Mouse (Mus musculus): ENCODE data around the gene Trpm3.

Trpm3 gene

DNA sequence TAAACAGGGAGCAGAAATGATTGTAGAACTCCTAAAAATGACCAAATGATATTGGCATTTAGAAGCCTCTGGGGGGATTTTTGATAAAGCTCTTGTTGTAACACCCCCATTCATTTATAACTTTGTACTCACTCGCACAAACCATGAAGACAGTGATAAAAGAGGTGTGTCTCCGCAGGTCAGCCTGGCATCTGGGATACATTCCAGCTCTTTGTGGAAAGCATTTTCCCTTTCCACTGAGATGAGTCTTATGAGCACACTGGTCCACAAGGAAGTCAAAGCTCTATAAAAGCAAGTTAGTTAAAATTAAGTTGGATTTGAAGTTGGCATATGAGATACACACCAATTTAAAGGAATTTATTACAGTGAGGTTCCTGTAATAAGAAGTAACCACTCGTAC, 600.4 kb downstream of the Trpm3 start:
- no peak for DNase-seq (ENCODE audit: low spot score in 2 of 2)

DNA sequence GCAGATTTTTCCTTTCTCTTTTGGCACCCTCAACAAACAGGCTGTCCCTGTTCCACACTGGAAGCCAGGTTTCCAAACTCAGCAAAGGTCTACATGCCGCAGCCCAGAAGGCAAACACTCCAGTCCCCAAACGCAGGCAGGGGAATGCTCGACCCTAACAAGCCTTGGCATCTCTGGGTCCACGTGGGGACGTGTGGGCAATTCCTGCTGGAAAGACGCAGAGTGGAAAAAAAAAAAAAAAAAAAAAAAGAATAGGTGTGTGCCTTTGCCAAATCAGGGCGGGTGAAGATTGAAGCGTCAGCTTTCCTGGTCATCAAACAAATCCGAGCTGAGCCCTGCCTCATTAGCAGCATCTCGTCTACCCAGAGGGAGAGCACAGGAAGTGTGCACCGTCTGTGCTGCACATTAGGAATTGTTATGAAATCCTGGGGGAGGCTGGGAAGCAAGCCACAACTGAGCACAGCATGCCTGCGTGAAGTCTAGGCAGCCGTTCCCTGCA, 614.5 kb downstream of the Trpm3 start:
- no peak for DNase-seq (ENCODE audit: low spot score in 2 of 2)

DNA sequence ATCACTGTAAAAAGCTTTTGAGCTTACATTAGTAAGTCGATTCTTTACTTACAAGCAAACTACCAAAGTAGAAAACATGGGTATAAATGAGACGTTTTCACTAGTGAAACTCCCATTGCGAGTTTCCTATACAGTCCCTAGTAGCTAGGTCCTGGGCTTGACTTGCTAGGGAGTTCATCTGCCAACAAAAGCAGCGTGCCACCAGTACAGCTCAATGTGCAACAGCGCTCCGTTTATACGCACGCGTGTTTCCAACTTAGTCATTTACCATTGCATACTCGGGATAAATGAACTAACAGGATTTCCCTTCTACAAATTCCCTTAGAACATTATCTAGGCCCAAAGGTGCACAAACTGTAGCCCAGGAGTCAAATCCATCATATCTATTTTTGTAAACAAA, 615.2 kb downstream of the Trpm3 start:
- no peak for DNase-seq (ENCODE audit: low spot score in 2 of 2)

DNA sequence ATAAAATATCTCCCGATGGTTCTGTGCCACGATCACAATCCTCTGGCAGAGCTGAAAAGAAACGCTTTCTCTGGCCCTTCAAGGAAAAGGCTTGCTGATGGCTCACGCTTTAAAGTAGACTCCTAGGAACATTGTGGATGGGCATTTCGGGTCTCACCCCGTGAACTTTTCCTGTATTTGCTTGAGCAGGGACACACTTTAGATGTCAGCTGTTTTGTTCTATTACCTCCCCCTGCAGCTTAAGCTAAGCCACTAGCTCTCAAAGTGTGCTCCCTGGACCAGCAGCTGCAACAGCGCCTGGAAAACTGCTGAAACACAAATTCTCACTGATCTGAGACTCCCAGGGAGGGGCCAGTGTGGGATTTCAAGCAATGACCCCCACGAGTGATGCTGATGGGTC, 615.7 kb downstream of the Trpm3 start:
- no peak for DNase-seq (ENCODE audit: low spot score in 2 of 2)

DNA sequence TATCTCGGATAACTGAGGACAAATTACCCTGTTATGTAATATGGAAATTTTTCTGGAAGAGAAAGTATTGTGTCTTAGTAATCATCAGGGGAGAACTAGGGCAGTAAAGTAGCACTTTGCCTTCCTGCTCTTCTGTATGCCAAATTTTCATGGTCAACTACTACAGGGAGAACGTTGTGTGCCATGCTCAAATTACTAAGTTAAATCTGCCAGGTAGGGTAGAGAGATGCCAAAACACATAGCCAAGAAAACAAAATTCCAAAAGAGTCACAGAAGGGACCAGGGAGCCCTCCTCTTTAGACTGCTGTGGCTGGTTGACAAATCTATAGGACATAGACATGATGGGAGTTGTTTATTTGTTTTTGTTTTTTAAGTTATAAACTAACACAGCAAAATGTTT, 619.6 kb downstream of the Trpm3 start:
- DNase-seq (ENCODE audit: low spot score in 2 of 2), result no peak

DNA sequence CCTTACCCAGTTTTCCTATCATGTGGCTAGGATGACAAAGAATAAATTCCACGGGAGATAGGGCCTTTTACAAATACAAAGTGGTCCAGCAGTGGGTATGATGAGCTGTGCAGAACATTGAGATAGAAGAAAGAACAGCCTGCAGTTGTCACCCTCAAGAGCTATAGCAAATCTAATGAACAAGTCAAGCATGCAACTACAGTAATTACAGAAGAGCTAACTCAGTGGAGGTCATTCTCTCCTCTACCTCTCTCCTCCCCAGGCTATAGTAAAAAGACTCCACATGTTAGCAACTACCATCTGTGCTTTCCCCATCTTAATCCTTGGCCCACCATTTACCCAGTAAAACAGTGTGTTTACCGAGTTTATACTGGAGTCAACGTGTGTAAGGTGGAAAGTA, 629.4 kb downstream of the Trpm3 start:
- DNase-seq (ENCODE audit: low spot score in 2 of 2), result no peak

DNA sequence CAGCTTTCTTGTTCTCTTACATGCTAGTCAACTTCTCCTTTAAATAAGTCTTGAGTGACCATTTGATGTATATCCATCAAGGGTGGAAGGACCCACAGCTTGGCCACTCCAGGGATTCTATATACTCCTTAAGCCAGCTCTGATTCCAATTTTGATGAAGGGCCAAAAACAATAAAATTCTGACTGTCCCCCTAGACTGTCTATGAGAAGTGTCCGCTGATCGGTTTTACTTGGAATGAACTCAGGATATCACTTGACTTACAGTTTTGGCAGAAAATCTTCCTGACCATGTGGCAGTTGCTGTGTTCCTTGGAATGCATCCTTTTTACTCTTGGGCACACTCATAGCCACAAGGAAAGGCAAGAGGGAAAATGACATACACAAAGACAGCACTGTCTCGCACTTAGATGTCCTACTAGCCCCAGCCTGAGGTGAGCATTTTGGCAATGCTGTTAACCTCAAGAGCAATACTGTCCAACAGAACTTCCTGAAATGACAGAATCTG, 636.4 kb downstream of the Trpm3 start:
- no peak for DNase-seq (ENCODE audit: low spot score in 2 of 2)

DNA sequence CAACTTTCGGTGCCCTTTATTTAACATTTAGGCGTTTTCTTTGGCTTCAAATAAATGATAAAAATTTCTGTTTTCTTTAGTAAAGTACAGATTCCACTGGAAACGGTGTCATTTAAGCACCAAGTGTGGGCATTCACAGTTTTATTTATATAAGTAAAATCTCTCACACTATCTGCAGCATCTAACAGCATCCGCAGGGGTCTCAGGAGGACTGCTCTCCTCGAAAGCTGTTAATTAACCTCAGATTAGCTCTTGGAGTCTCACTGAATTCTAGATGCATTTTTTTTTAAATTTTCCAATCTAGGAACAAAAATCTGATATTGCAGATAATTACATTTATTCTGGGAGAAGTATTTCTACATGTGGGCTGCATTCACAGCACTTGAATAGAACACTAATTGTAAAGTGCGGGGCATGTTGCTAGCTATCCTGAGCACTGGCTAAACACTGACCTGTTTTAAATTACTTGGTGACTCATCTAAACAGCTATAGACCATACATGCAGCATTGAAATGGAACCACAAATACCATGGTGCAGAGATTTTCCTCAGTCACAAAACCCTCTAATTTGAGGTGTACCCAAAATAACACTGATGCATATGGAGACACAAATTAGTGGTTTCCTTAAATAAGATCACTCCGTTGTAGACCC, 641.5 kb downstream of the Trpm3 start:
- no peak for DNase-seq (ENCODE audit: low spot score in 2 of 2)

DNA sequence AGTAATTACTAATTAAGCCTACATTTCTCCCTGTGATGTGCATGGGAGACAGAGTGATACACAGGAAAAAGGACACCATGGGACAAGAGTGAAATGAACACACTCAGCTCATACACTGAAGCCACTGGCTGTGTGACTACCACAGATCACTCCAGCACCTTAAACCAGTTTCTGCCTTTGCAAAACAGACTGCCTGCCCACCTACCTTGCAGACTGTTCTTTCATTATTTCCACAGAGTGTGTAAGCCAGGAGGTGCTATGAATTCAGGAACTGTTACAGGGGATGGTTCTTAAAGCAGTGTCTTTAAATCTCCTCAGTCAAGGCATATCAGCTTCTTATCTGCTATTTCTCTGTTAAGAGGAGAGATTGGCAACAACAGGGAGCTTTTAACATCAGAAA, 642.7 kb downstream of the Trpm3 start:
- no peak for DNase-seq (ENCODE audit: low spot score in 2 of 2)

DNA sequence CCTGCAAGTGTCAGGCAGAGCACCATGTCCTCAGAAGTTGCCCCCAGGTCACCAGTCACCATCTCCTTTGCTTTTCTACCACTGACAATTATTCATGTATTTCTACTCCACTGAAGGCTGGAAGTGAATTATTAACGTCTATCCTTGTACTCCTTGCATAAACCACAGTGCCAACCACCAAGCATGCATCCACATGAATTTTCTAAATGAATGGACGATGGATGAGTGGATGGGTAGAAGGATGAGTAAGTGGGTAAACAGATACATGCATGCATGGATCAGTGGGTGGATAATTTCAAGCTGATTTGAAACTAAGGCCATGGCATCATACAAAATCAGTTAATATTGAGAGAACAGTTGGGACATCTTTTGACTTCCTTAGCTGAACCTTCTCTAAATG, 644.9 kb downstream of the Trpm3 start:
- no peak for DNase-seq (ENCODE audit: low spot score in 2 of 2)

DNA sequence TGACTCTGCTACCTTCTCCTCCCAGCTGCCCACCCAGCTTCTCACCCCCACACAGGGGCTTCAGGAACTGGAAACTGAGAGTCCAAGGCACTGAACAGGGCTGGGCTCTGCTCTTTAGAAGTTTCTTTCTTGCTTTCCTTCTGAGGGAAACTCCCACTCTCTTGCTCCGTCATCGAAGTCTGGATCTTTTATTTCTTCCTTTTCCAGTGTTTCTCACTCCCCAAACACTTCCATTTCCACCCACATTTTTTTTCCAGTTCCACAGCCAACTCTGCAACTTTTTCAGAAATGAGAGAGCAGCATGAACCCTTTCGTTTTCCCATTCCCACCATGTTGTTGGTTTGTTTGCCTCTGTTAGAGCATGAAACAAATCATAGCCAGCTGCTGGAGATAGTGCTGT, 650.9 kb downstream of the Trpm3 start:
- no peak for DNase-seq (ENCODE audit: low spot score in 2 of 2)

DNA sequence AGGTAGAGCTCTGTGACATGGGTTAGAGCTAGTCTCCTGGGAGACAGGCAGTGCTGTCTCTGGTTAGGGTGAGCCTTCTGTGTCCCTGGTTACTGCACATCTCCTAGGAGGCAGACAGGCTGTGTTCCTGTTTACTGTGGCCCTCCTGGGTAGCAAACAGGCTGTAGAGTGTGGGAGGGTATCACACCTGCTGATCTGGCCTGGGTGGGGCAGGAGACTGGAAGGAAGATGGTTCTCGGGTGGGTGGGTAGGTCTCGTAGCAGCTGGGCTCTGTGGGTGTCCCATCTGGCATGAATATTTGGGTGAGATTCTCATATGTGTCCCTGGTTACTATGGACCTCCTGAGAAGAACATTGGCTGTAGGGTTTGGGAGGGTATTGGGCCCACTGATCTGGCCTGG, 658.1 kb downstream of the Trpm3 start:
- DNase-seq (ENCODE audit: low spot score in 2 of 2), result no peak

DNA sequence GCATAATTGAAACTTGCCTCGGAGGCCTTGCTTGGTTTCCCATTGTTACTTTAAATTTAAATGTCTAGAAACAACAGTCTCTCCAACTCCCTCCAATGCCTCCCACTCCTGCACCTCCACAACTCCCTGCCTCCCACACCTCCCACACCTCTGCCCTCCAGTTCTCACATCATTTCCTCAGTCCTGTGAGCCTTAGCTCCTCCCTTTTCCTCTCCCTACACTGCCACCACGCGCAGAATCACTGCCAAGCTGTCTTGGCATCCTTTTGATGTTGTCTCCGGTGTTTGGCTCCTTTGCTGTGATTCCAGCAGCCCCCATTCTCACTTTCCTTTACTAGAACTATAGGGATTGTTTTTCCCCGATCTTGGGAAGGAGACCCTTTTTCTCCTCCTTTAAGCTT, 661.6 kb downstream of the Trpm3 start:
- no peak for DNase-seq (ENCODE audit: low spot score in 2 of 2)

DNA sequence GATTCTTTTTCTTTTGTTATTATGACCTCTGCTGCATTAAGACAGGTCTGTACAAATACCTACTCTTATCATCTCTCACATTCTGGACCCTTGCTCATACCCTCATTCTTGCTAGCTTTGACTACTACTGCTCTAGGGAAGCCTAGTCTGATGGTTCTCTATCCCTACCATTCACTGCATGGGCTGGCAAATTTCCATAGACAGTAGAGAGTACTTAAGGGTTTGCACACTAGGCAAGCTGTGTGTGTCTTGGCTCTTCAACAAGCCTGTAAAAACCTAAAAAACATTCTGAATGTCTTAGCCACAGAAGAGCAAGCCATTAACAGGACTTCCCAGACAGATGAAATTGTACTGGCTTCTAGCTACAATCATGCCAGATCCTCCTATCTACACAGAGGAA, 664.5 kb downstream of the Trpm3 start:
- DNase-seq (ENCODE audit: low spot score in 2 of 2), result no peak

DNA sequence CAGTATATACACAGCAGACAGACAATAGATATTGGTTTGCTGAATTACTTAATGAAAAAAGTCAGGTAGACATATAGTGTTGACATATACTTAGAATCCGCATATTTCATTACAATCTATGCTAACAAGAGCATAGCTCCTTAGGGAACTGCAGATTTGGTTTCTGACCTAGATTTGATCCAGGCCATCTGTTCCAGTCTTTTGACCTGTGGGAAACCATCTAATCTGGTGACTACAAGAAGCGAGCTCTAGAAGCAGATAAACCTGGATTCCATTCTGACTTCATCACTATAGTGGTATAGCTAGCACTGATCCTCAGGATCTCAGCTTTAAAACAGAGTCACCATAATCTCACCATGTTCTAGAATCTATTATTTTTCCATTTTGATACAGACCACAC, 665.5 kb downstream of the Trpm3 start:
- no peak for DNase-seq (ENCODE audit: low spot score in 2 of 2)

DNA sequence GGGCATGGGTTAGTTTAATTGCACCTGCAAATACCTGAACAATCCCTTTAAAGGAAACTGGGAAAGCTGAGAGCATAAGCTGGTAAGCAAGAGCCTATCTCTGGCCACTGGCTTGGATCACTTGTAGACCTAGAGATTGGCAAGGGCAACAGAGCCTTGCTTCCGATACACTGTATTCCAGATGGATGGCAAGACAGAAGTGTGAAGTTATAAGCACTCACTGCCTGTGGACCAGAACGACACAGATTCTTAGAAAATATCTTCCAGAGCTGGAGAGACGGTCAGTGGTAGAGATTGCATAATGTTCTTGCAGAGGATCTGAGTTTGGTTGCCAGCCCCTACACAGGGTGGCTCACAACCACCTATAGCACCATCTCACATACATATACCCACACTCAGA, 671.4 kb downstream of the Trpm3 start:
- no peak for DNase-seq (ENCODE audit: low spot score in 2 of 2)

DNA sequence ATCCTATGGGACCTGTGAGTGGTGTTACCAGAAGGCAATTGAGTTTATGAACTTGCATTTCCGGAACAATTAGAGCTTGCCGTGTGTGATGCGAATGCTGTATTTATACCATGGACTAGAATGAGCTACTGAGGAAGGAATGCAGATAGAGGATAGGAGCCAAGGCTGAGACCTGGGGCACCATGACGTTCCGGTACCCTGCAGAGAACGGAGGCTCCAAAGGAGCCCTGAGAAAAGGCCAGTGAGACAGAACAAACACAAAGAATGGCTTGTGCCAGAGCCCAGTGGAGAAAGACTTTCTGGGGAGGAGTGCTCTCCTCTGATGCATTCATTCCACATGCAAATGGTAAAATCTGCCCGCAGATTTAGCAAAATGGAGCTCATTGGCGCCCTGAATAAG, 682.9 kb downstream of the Trpm3 start:
- no peak for DNase-seq (ENCODE audit: low spot score in 2 of 2)

DNA sequence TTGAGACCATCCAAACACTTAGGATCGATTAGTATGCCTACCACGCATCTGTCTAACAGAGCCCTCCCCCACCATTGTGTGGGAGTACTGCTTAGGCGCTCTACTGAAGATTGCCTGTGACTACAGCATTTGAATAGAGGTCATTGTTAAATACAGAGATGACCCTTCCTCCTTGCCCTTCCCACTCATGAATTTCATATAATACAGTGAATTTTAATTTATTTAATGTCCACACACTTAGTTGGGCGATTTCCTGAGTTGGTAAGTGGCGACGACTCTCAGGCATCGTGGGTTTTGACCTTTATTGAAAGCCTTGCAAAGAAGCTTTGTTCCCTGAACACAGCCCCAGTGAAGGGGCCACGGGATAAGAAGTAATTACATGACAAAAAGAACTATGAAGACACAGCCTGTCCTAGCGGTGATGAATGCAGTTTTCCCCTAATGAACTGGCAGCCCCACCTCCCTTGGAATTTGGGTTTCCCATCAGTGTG, 684.7 kb downstream of the Trpm3 start:
- DNase-seq (ENCODE audit: low spot score in 2 of 2), result no peak

DNA sequence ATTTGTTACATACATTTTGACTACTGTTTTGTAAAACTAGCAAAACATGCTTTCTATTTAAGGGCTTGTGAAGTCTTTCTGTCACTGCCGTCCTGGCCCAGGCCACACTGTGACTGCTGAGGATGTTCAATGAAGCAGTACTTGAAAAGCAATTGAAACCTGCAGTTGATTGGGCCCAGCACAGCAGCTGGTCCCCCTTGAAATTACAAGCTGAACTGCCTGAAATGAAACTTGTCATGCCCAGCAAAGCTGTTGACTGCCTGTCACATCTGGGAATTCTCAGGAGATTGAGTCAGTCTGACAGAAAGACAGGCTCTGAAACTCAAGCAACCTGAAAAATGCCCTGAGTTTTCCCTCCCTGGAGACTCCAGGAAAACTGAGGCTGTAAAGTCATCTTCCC, 687.0 kb downstream of the Trpm3 start:
- no peak for DNase-seq (ENCODE audit: low spot score in 2 of 2)

DNA sequence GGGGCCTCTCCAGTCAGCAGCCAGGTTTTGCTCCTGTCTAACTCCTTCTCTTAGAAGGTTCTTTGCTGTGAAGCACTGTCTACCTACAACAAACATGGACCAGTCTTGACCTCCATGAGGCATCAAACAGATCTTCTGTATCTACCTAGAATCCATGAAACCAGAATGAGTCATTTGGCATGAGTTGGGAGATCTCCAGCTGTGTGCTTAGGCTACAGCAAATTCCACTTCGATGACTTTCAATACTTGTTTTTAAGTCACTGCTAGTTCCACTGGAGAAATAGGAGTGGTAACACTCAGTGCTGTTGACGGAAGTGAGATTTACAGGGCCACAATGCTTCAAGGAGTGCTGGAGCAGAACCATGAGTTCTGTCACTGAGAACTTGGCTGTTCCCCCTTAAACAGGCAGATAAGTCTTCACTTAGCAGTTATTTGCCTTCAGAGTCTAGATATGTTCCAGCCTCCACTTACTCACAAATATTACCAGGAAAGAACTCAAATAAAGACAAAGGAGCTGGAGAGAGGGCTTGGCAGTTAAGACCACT, 689.4 kb downstream of the Trpm3 start:
- DNase-seq (ENCODE audit: low spot score in 2 of 2), result no peak

DNA sequence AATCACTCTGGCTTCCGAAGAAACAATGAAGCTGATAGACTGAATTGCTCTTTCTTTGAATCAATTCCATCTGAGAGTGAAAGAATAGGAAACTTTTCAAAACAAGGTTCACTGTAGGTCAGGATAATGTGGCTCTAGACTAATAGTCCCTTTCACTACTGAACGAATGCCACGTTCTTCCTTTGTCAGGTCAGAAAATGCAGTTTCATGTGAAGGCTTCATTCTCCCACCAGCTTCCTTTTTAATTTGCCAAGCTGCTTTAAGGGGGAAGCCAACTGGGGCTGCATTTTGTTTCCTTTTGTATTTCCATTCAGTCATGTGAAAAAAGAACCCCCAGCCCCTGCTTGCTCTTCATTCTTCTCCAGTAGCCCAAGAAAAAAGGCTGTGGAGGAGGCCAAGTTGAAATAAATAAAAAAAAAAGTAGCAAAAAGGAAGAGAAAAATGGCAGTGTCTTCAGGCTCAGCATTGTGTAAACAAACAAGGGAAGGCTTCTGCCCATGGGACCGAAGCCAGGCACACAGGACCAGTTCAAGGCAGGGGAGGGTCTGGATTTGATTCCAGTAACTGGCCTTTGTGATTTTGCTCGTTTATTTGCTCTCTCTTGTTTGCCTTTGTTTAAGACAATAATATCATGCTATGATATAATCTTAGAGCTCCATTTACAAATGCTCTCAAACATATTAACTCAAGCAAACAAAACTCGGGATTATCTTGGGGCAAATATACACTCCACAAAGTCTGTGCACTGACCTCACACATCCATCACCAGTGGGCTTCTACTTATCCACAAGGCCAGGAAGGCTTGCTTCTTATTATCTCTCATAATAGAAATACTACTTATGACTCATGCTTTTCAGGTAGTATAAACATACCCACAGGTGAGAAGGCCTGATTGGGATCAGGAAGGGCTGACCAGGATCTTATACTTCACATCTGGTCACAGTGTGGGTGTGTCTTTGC, 702.5 kb downstream of the Trpm3 start:
- DNase-seq (ENCODE audit: low spot score in 2 of 2), result no peak

DNA sequence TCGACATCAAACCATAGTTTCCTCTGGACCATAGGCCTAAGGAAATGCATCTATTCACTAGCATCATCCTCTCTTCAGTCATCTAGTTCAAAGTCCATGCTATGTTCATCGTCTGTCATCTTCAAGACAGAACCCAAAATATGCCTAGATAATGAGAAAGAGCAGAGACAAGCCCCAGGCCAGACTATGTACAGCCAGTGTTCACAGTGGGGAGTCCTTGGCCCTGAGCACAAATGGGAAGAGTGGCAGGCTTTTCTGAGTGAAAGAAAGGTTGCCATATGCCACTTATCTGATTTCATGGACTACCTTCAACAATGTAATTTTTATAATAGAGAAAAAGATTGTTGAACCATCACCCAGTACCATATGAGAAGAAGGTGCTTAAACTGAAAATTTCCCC, 703.9 kb downstream of the Trpm3 start:
- no peak for DNase-seq (ENCODE audit: low spot score in 2 of 2)

DNA sequence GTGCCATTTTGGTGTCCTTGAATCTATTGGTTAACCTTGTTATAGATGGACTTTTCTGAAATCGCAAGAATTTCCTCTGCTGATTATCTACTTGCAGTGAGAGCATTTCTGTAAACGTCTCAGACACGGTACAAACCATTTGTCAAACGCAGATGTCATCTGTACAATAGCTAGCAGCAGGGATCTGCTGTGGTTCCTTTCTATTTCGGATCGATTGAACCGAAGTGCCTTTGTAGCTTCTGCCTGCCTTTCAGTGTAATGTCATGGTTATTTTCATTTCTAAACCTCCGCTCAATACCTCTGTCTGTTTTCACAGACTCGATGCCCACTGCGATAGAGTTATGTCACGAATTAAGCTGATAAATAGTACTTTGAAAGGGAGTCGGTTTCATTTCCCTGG, 708.9 kb downstream of the Trpm3 start:
- no peak for DNase-seq (ENCODE audit: low spot score in 2 of 2)

All from urinary bladder, postnatal 4 days (tissue).